Mouse (Mus musculus) mouse embryonic stem cell (cell line): ENCODE data around the gene Sash1.

Experiments
- in situ Hi-C, 2 experiments: fragments of 300-500 bp; cut with MboI; formaldehyde crosslinking; loops; 1 replicate in 1 of 2; 3 replicates in 1 of 2; pipeline ENCODE4 v1.14.3; 2019 to 2020; ENCODE audit warnings: low sequenced_read_pairs in 2 of 2, low pct_unique_long_range_greater_than_20kb in 1 of 2, mixed read lengths in 1 of 2; ENCODE audit not compliant: unreplicated experiment in 1 of 2

The Sash1 gene

GRCm38 (mm10) chr10:8885630-8886527 is at the start of gene Sash1:
Sash1 (minus strand) TSS chr10:8886070.
- in situ Hi-C loops: no loop called here

GRCm38 (mm10) chr10:8935601-8936000 is 49.7 kb upstream of the Sash1 start:
- in situ Hi-C loops: no loop called here

- in situ Hi-C loops: no loop called here
Measured at GRCm38 (mm10) chr10:8933451-8934372, 47.8 kb upstream of the Sash1 start.

- in situ Hi-C loops: no loop called here
Measured at GRCm38 (mm10) chr10:8931548-8932240, 45.8 kb upstream of the Sash1 start.

GRCm38 (mm10) chr10:8930672-8931071 is 44.8 kb upstream of the Sash1 start:
- in situ Hi-C loops: no loop called here

- in situ Hi-C loops: no loop called here
Measured at GRCm38 (mm10) chr10:8928775-8929647, 43.1 kb upstream of the Sash1 start.

- in situ Hi-C loops: no loop called here
Measured at GRCm38 (mm10) chr10:8928261-8928660, 42.4 kb upstream of the Sash1 start.

- in situ Hi-C loops: no loop called here
Measured at GRCm38 (mm10) chr10:8926906-8927305, 41.0 kb upstream of the Sash1 start.

GRCm38 (mm10) chr10:8926295-8926694 is 40.4 kb upstream of the Sash1 start:
- in situ Hi-C loops: no loop called here

- in situ Hi-C loops: no loop called here
Measured at GRCm38 (mm10) chr10:8925299-8925698, 39.4 kb upstream of the Sash1 start.

- in situ Hi-C loops: no loop called here
Measured at GRCm38 (mm10) chr10:8921098-8921693, 35.3 kb upstream of the Sash1 start.

- in situ Hi-C loops: no loop called here
Measured at GRCm38 (mm10) chr10:8917798-8918197, 31.9 kb upstream of the Sash1 start.

- in situ Hi-C loops: no loop called here
Measured at GRCm38 (mm10) chr10:8917350-8917749, 31.5 kb upstream of the Sash1 start.

GRCm38 (mm10) chr10:8915755-8916154 is 29.9 kb upstream of the Sash1 start:
- in situ Hi-C loops: no loop called here

GRCm38 (mm10) chr10:8913904-8914303 is 28.0 kb upstream of the Sash1 start:
- in situ Hi-C loops: no loop called here

GRCm38 (mm10) chr10:8912706-8913275 is 26.9 kb upstream of the Sash1 start:
- in situ Hi-C loops: no loop called here

GRCm38 (mm10) chr10:8912213-8912612 is 26.3 kb upstream of the Sash1 start:
- in situ Hi-C loops: no loop called here
